Mouse (Mus musculus): Measurements from ENCODE around the gene Gen1.

Gene Gen1

GRCm38 (mm10) chr12:11224722-11225121 lies 40.9 kb downstream of the Gen1 start:
- WGBS, result 41% methylated on average over 5 of the region's 5 CpGs

GRCm38 (mm10) chr12:11223090-11223489 lies 42.5 kb downstream of the Gen1 start:
- WGBS, result 97% methylated on average over 10 of the region's 10 CpGs

- 74% methylated on average over 3 of the region's 3 CpGs for WGBS
Observed at GRCm38 (mm10) chr12:11222566-11222965, 43.0 kb downstream of the Gen1 start.

GRCm38 (mm10) chr12:11221524-11222330 lies 43.9 kb downstream of the Gen1 start:
- 60% methylated on average over 20 of the region's 20 CpGs for WGBS

- 81% methylated on average over 7 of the region's 7 CpGs for WGBS
Observed at GRCm38 (mm10) chr12:11217726-11218250, 47.8 kb downstream of the Gen1 start.

- 83% methylated on average over 3 of the region's 3 CpGs for WGBS
Observed at GRCm38 (mm10) chr12:11216454-11216853, 49.1 kb downstream of the Gen1 start.

GRCm38 (mm10) chr12:11215555-11215954 lies 50.0 kb downstream of the Gen1 start:
- WGBS, result 44% methylated on average over 2 of the region's 2 CpGs

GRCm38 (mm10) chr12:11212881-11213280 lies 52.7 kb downstream of the Gen1 start:
- 86% methylated on average over 1 of the region's 1 CpGs for WGBS

- WGBS, result 80% methylated on average over 3 of the region's 3 CpGs
Observed at GRCm38 (mm10) chr12:11210361-11210760, 55.2 kb downstream of the Gen1 start.

- 74% methylated on average over 5 of the region's 5 CpGs for WGBS
Observed at GRCm38 (mm10) chr12:11209636-11210035, 56.0 kb downstream of the Gen1 start.

GRCm38 (mm10) chr12:11208872-11209271 lies 56.7 kb downstream of the Gen1 start, which contains the start of gene Msgn1:
Gene Msgn1 (minus strand): TSS chr12:11208972.
- WGBS, result 49% methylated on average over 5 of the region's 5 CpGs

- 76% methylated on average over 4 of the region's 4 CpGs for WGBS
Observed at GRCm38 (mm10) chr12:11206321-11206720, 59.3 kb downstream of the Gen1 start.

- WGBS, result 52% methylated on average over 18 of the region's 18 CpGs
Observed at GRCm38 (mm10) chr12:11203694-11204665, 61.6 kb downstream of the Gen1 start.

- WGBS, result 85% methylated on average over 8 of the region's 8 CpGs
Observed at GRCm38 (mm10) chr12:11202476-11202875, 63.1 kb downstream of the Gen1 start.

GRCm38 (mm10) chr12:11200711-11201110 lies 64.9 kb downstream of the Gen1 start:
- WGBS, result 94% methylated on average over 12 of the region's 12 CpGs

GRCm38 (mm10) chr12:11198551-11198950 lies 67.0 kb downstream of the Gen1 start:
- WGBS, result 59% methylated on average over 2 of the region's 2 CpGs

GRCm38 (mm10) chr12:11198026-11198425 lies 67.6 kb downstream of the Gen1 start:
- 53% methylated on average over 4 of the region's 4 CpGs for WGBS

- whole genome bisulfite sequencing, result 60% methylated on average over 5 of the region's 5 CpGs
Observed at GRCm38 (mm10) chr12:11196830-11197229, 68.8 kb downstream of the Gen1 start.

- WGBS, result 7% methylated on average over 18 of the region's 19 CpGs
Observed at GRCm38 (mm10) chr12:11196142-11196597, 69.4 kb downstream of the Gen1 start.

GRCm38 (mm10) chr12:11195031-11195430 lies 70.6 kb downstream of the Gen1 start:
- 100% methylated on average over 1 of the region's 1 CpGs for WGBS
